Mouse (Mus musculus) midbrain, embryonic 16.5 days (tissue): ENCODE measurements around the gene Zfp652. TPM values are rescaled to one million over a fixed set of nuclear protein-coding genes. Genes with fewer than 3 reads are reported as not detected.
"Not testable (repeated sequence)": the region's sequence is repeated elsewhere in the genome, so short reads cannot be mapped to it uniquely, and the experiment has no call there.

ENCODE experiments used
- ATAC-seq: fragments of 200-750 bp; cut with Nextera tagmentation; 2 replicates; pipeline ENCODE4 v1.8.0; 2017; ENCODE audit warnings: moderate TSS enrichment
- H3K27ac ChIP-seq: fragments of 300-500 bp; sonication (generic); 2 replicates; pipeline ENCODE4 v1.5.1; 2014; ENCODE audit warnings: mild to moderate bottlenecking, low read length, mixed read lengths
- H3K27me3 ChIP-seq: fragments of 300-500 bp; sonication (generic); 2 replicates; pipeline ENCODE4 v1.6.1; 2014; ENCODE audit warnings: low read depth, low read length, mixed read lengths; ENCODE audit not compliant: control insufficient read depth, insufficient read depth
- H3K36me3 ChIP-seq: fragments of 300-500 bp; sonication (generic); 2 replicates; pipeline ENCODE4 v1.6.1; 2014; ENCODE audit warnings: mild to moderate bottlenecking, low read length, moderate library complexity, mixed read lengths; ENCODE audit not compliant: control insufficient read depth, insufficient read depth
- H3K4me1 ChIP-seq: fragments of 300-500 bp; sonication (generic); 2 replicates; pipeline ENCODE4 v1.6.1; 2014; ENCODE audit warnings: mild to moderate bottlenecking, low read length, mixed read lengths; ENCODE audit not compliant: control insufficient read depth, insufficient read depth
- H3K4me2 ChIP-seq: fragments of 300-500 bp; sonication (generic); 2 replicates; pipeline ENCODE4 v1.6.1; 2014; ENCODE audit warnings: mild to moderate bottlenecking, low read length, mixed read lengths
- H3K4me3 ChIP-seq: fragments of 300-500 bp; sonication (generic); 2 replicates; pipeline ENCODE4 v1.5.1; 2014; ENCODE audit warnings: low read depth, mild to moderate bottlenecking, low read length, moderate library complexity, mixed read lengths
- H3K9ac ChIP-seq: fragments of 300-500 bp; sonication (generic); 2 replicates; pipeline ENCODE4 v1.6.1; 2014; ENCODE audit warnings: low read depth, low read length, mixed read lengths
- H3K9me3 ChIP-seq: fragments of 300-500 bp; sonication (generic); replicated peaks from 2 replicates; pipeline ENCODE4 v1.6.1; 2014; ENCODE audit warnings: mild to moderate bottlenecking, low read length, mixed read lengths; ENCODE audit not compliant: control insufficient read depth, poor library complexity, severe bottlenecking
- WGBS: fragments of 180-500 bp; shearing (Covaris S2); extraction: QIAGEN DNeasy Blood & Tissue Kit; methylation state at CpG from one replicate; pipeline ENCODE4 v1.1.7; 2014; 5-methylcytosine and 5-hydroxymethylcytosine counted together
- polyA plus RNA-seq: library from polyadenylated mRNA; unstranded; fragments of >200 nt; fragmentation: Nextera tagmentation; extraction: Ambion mirVana; gene quantifications from 2 replicates; pipeline ENCODE4 v1.2.1, GENCODE M21; 2015

The Zfp652 gene
- polyA plus RNA-seq, 1 experiment from 2014 or later, result 21.1 TPM

DNA sequence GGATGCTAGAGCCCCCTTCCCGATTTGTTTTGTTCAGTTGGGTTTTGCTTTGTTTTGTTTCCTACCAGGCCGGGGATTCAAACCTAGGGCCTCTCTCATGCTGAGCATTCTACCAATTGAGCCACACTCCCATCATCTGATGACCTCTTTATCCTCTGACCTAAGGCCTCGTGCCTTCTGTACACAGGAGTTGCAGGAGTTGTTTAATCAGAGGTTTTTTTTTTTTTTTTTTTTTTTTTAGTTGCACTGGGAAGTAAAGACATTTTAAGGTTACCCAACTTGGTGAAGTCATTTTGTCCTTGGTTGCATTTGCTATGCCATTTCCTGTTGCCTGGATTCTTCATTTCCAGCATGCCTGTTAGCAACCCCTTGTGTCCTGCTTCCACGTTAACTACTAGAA, 157.0 kb downstream of the Zfp652 start:
- no peaks in the 10 kb centered on the region for H3K4me1 ChIP-seq
- ATAC-seq, result no peak
- no peaks in the 10 kb centered on the region for H3K36me3 ChIP-seq
- H3K9ac ChIP-seq, result no peak overlapping the region
- H3K27ac ChIP-seq, result no peak overlapping the region
- no peaks in the 10 kb centered on the region for H3K27me3 ChIP-seq
- H3K4me3 ChIP-seq, result no peak overlapping the region
- H3K9me3 ChIP-seq, result no peaks in the 10 kb centered on the region
- H3K4me2 ChIP-seq, result no peak overlapping the region
- 73% methylated on average over 4 of the region's 4 CpGs for WGBS

GRCm38 (mm10) chr11:95869918-95870470, 157.5 kb downstream of the Zfp652 start:
- H3K9ac ChIP-seq, result no peak overlapping the region
- H3K4me2 ChIP-seq, result no peak overlapping the region
- H3K9me3 ChIP-seq, result no peaks in the 10 kb centered on the region
- H3K4me3 ChIP-seq, result no peak overlapping the region
- no peak overlapping the region for H3K27ac ChIP-seq
- ATAC-seq, result no peak
- no peaks in the 10 kb centered on the region for H3K4me1 ChIP-seq
- WGBS, result 78% methylated on average over 6 of the region's 6 CpGs
- no peaks in the 10 kb centered on the region for H3K36me3 ChIP-seq
- H3K27me3 ChIP-seq, result no peaks in the 10 kb centered on the region

DNA sequence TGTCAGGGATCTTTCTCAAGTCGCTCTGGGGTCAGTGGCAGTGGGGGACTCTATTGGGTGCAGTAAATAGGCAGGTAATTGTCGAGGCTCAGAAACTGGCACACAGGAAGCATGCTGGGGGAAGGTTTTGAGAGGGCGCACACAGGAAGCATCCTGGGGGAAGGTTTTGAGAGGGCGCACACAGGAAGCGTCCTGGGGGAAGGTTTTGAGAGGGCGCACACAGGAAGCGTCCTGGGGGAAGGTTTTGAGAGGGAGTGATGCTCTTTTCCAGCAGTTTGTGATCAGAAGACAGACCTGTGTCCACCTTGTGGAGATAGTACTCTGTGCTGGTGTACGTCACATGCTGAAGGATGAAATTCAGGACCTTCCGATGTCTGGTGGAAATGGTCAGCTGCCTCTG, 163.3 kb downstream of the Zfp652 start:
- ATAC-seq, result no peak
- Histone ChIP-seq H3K27ac (no peak overlapping the region), H3K27me3 (no peaks in the 10 kb centered on the region), H3K36me3 (no peaks in the 10 kb centered on the region), H3K4me2 (peak overlapping the region; percentile 29), H3K9ac (no peak overlapping the region), H3K4me1 (no peaks in the 10 kb centered on the region), H3K9me3 (no peaks in the 10 kb centered on the region), H3K4me3 (no peak overlapping the region)
- WGBS, result 24% methylated on average over 9 of the region's 9 CpGs

DNA sequence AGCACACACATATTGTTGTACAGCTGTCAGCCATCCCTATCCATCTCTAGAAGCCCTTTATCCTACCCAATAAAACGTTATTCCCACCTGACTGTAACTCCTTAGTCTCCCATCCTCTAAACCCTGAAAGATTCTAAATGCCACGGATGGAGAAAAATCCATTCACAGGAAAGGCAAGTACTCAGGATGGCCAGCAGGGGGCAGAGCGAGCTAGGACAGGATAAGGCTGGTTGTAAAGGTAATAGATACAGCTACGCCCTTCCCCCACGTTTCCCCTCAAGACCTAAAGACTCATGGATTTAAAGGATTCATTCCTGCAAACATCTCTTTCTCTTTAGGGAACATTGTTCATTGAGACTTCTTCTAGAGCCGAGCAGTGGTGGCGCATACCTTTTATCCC, 163.8 kb downstream of the Zfp652 start:
- Histone ChIP-seq H3K27me3 (no peaks in the 10 kb centered on the region), H3K9me3 (no peaks in the 10 kb centered on the region), H3K27ac (no peak overlapping the region), H3K4me1 (no peaks in the 10 kb centered on the region), H3K36me3 (no peaks in the 10 kb centered on the region), H3K9ac (no peak overlapping the region), H3K4me3 (no peak overlapping the region), H3K4me2 (peak overlapping the region; percentile 29)
- ATAC-seq, result no peak
- 18% methylated on average over 7 of the region's 7 CpGs for WGBS

GRCm38 (mm10) chr11:95879861-95880260, 167.4 kb downstream of the Zfp652 start:
- not testable (repeated sequence) for H3K4me1 ChIP-seq, H3K9ac ChIP-seq, H3K27ac ChIP-seq, H3K36me3 ChIP-seq, H3K27me3 ChIP-seq, ATAC-seq, H3K9me3 ChIP-seq, H3K4me3 ChIP-seq, H3K4me2 ChIP-seq
- 89% methylated on average over 2 of the region's 2 CpGs for WGBS

Other genes starting within 250 kb of the Zfp652 start
- 3.3 and 4.6 TPM in 2 replicates for gene Nxph3, start 198.1 kb upstream of the Zfp652 start, polyA plus RNA-seq
- gene Ngfr, start 124.9 kb upstream of the Zfp652 start, polyA plus RNA-seq, result 10.2 and 10.8 TPM in 2 replicates
- gene Phb, start 45.7 kb upstream of the Zfp652 start, polyA plus RNA-seq, result 195 and 197 TPM in 2 replicates
- 1.3 and 1.4 TPM in 2 replicates for gene B130006D01Rik, start 10.9 kb downstream of the Zfp652 start, polyA plus RNA-seq
- gene Phospho1, start 111.8 kb downstream of the Zfp652 start, polyA plus RNA-seq, result 0.43 and 0.45 TPM in 2 replicates
- 2.6 TPM in 2 replicates for gene Gngt2, start 124.5 kb downstream of the Zfp652 start, polyA plus RNA-seq
- gene Abi3, start 129.8 kb downstream of the Zfp652 start, polyA plus RNA-seq, result 1.2 and 1.9 TPM in 2 replicates
- gene B4galnt2, start 202.2 kb downstream of the Zfp652 start, polyA plus RNA-seq, result not detected in 2 replicates